Comparison of ENCODE assay signal across 9 mouse cellular contexts in genomic region chr14:63050769-63051168, GRCm38 (mm10). TPM values are rescaled to one million over a fixed set of nuclear protein-coding genes. Genes with fewer than 3 reads are reported as not detected.
A peak's percentile ranks its signal among the peaks of the same experiment; 100 is the strongest.
DNase-seq lines count a peak whose midpoint lies in the region; ATAC-seq lines count a peak whose summit lies in the region.
"Had no signal": no experiment of that assay in that cellular context is flagged by ENCODE, and none has a peak within 500 bp of the region (broad histone marks: within the 10 kb centered on the region; RNA-seq: fewer than 3 reads in every experiment).

No protein-coding gene starts in this region.

- intact Hi-C loops in left cerebral cortex, postnatal 14 days (cut with DNase I) = no loop called here

- no peak overlapping the region for H3K9ac ChIP-seq in kidney, embryonic 15.5 days
- no peak overlapping the region for H3K9ac ChIP-seq in neural tube, embryonic 11.5 days (ENCODE audit: low read length)

- peaks cover 4% of the 10 kb centered on the region; the same call in 1 of the 2 replicates for H3K4me1 ChIP-seq in kidney, embryonic 15.5 days
- no peaks in the 10 kb centered on the region for H3K4me1 ChIP-seq in neural tube, embryonic 11.5 days (ENCODE audit: control insufficient read depth, insufficient read depth, low read length)

- 38% methylated on average over 5 of the region's 5 CpGs for WGBS in kidney, embryonic 15.5 days
- 34% methylated on average over 5 of the region's 5 CpGs for WGBS in neural tube, embryonic 11.5 days

- peak; percentile 57 for DNase-seq in kidney, adult 18-20 months
- peak; percentile 82 for DNase-seq in ZHBTc4 (ENCODE audit: low read depth, low spot score)
- peak; percentile 36 to 69 for DNase-seq in cerebellum, postnatal 4 days (ENCODE audit: low spot score in 2 of 2)
- peak; percentile 64 for DNase-seq in heart, adult 8-10 months (ENCODE audit: low spot score)
- DNase-seq in left cerebral cortex, postnatal 14 days (ENCODE audit: low spot score in 2 of 2) = peak; percentile 19 to 43
- DNase-seq in neural tube, embryonic 11.5 days (ENCODE audit: low spot score) = peak; percentile 59
- DNase-seq in thymus, postnatal 10 days (ENCODE audit: low spot score in 2 of 2) = peak; percentile 32 to 77

- H3K4me3 ChIP-seq in kidney, embryonic 15.5 days (replicated peaks) = no peak overlapping the region
- no peak overlapping the region for H3K4me3 ChIP-seq in neural tube, embryonic 11.5 days (ENCODE audit: low read depth, low read length)

- H3K4me2 ChIP-seq in kidney, embryonic 15.5 days = no peak overlapping the region
- H3K4me2 ChIP-seq in neural tube, embryonic 11.5 days (ENCODE audit: low read depth) = no peak overlapping the region

- no peaks in the 10 kb centered on the region for H3K27me3 ChIP-seq in kidney, embryonic 15.5 days
- no peaks in the 10 kb centered on the region for H3K27me3 ChIP-seq in neural tube, embryonic 11.5 days (ENCODE audit: control insufficient read depth, insufficient read depth, low read length)

- H3K36me3 ChIP-seq in kidney, embryonic 15.5 days = no peaks in the 10 kb centered on the region
- H3K36me3 ChIP-seq in neural tube, embryonic 11.5 days (ENCODE audit: control insufficient read depth, insufficient read depth, low read length) = no peaks in the 10 kb centered on the region

- ATAC-seq in kidney, embryonic 15.5 days (replicated peaks; ENCODE audit: low FRiP score) = no peak
- ATAC-seq in neural tube, embryonic 11.5 days (ENCODE audit: insufficient read depth, low FRiP score, low TSS enrichment) = no peak

- no peak overlapping the region for H3K27ac ChIP-seq in kidney, embryonic 15.5 days
- H3K27ac ChIP-seq in neural tube, embryonic 11.5 days (ENCODE audit: low read depth, low read length) = no peak overlapping the region

- H3K9me3 ChIP-seq in kidney, embryonic 15.5 days (replicated peaks) = no peaks in the 10 kb centered on the region
- H3K9me3 ChIP-seq in neural tube, embryonic 11.5 days (ENCODE audit: control insufficient read depth, low read length) = no peaks in the 10 kb centered on the region

RNA-seq across cellular contexts. Expression of gene Defb30, which starts 1.0 kb away (rescaled TPM):
- polyA plus RNA-seq in kidney, embryonic 15.5 days (2015; fragmentation: Nextera tagmentation; extraction: Ambion mirVana) = not detected in 2 replicates
- total RNA-seq in heart, adult 8-10 months (2022) = not detected
- total RNA-seq in left cerebral cortex, postnatal 14 days (2021) = not detected
- polyA plus RNA-seq in neural tube, embryonic 11.5 days (2014; fragmentation: Nextera tagmentation; extraction: Ambion mirVana) = not detected in 2 replicates
- polyA plus RNA-seq: frontal cortex, adult 2 months had no signal

RNA-seq across cellular contexts. Expression of gene Defb42, which starts 4.0 kb away (rescaled TPM):
- polyA plus RNA-seq in kidney, embryonic 15.5 days (2015; fragmentation: Nextera tagmentation; extraction: Ambion mirVana) = 1.6 TPM in 2 replicates
- under 1 TPM in 1 of 4 experiments, not detected in 3; 0.17 TPM for total RNA-seq in heart, adult 8-10 months (2022)
- total RNA-seq in left cerebral cortex, postnatal 14 days (2021) = not detected
- not detected in 2 replicates for polyA plus RNA-seq in neural tube, embryonic 11.5 days (2014; fragmentation: Nextera tagmentation; extraction: Ambion mirVana)

RNA-seq across cellular contexts. Expression of gene Defb43, which starts 39.2 kb away (rescaled TPM):
- not detected in 2 replicates for polyA plus RNA-seq in kidney, embryonic 15.5 days (2015; fragmentation: Nextera tagmentation; extraction: Ambion mirVana)
- not detected for total RNA-seq in heart, adult 8-10 months (2022)
- total RNA-seq in left cerebral cortex, postnatal 14 days (2021) = not detected
- not detected in 2 replicates for polyA plus RNA-seq in neural tube, embryonic 11.5 days (2014; fragmentation: Nextera tagmentation; extraction: Ambion mirVana)
- polyA plus RNA-seq: frontal cortex, adult 2 months had no signal

RNA-seq across cellular contexts. Expression of gene Defb47, which starts 52.9 kb away (rescaled TPM):
- polyA plus RNA-seq in kidney, embryonic 15.5 days (2015; fragmentation: Nextera tagmentation; extraction: Ambion mirVana) = not detected in 2 replicates
- not detected for total RNA-seq in heart, adult 8-10 months (2022)
- not detected for total RNA-seq in left cerebral cortex, postnatal 14 days (2021)
- not detected in 2 replicates for polyA plus RNA-seq in neural tube, embryonic 11.5 days (2014; fragmentation: Nextera tagmentation; extraction: Ambion mirVana)
- polyA plus RNA-seq: frontal cortex, adult 2 months had no signal

Comparison
In these comparisons a context has a peak if more than half of its experiments do, and no peak if none do; other contexts are left out.
1. DNase-seq: peak in every context shown above with its lines; median percentile 82 in ZHBTc4; 64 in heart, adult 8-10 months; 59 in neural tube, embryonic 11.5 days; 57 in kidney, adult 18-20 months; 54 in thymus, postnatal 10 days; 52 in cerebellum, postnatal 4 days; 31 in left cerebral cortex, postnatal 14 days.